Mouse (Mus musculus): ENCODE measurements around the gene Srarp. TPM values are rescaled to one million over a fixed set of nuclear protein-coding genes. Genes with fewer than 3 reads are reported as not detected.
A peak's percentile ranks its signal among the peaks of the same experiment; 100 is the strongest.

Gene Srarp
- polyA plus RNA-seq, 1 experiment from 2014 or later: not detected

DNA sequence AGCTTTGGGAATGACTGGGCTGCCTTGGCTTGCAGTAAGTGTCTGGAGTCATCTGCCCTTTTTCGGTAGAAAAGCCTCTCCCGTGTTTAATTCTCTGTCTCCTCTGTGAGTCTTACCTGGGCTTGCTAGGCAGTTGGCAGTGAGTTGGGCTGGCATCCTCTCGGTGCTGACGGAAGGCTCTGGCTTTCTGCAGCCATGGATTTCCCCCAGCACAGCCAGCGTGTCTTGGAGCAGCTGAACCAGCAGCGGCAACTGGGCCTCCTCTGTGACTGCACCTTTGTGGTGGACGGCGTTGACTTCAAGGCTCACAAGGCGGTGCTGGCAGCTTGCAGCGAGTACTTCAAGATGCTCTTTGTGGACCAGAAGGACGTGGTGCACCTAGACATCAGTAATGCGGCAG, 25.7 kb upstream of the Srarp start:
- no peak overlapping the region for H3K4me3 ChIP-seq (ENCODE audit: low read depth, low read length)
- no peaks in the 10 kb centered on the region for H3K9me3 ChIP-seq (ENCODE audit: control insufficient read depth, low read length)
- peaks cover 53% of the 10 kb centered on the region for H3K36me3 ChIP-seq (ENCODE audit: control insufficient read depth, insufficient read depth, low read length)
- WGBS: 90% methylated on average over 12 of the region's 12 CpGs
- no peaks in the 10 kb centered on the region for H3K27me3 ChIP-seq (replicated peaks; ENCODE audit: control insufficient read depth, insufficient read depth, low read length)
- peaks cover 14% of the 10 kb centered on the region for H3K4me1 ChIP-seq (replicated peaks; ENCODE audit: control insufficient read depth, insufficient read depth, low read length)
- no peak overlapping the region for H3K27ac ChIP-seq (ENCODE audit: low read depth, low read length)
- no peak overlapping the region for H3K4me2 ChIP-seq
- no peak for ATAC-seq (replicated peaks; ENCODE audit: low FRiP score)
- no peak overlapping the region for H3K9ac ChIP-seq (ENCODE audit: low read depth, low read length)
- no peak for DNase-seq (ENCODE audit: low spot score)

- 72% methylated on average over 12 of the region's 12 CpGs for WGBS
- no peak overlapping the region for H3K4me3 ChIP-seq (ENCODE audit: low read depth, low read length)
- H3K9me3 ChIP-seq (ENCODE audit: control insufficient read depth, low read length): no peaks in the 10 kb centered on the region
- no peaks in the 10 kb centered on the region for H3K27me3 ChIP-seq (replicated peaks; ENCODE audit: control insufficient read depth, insufficient read depth, low read length)
- peaks cover 14% of the 10 kb centered on the region for H3K4me1 ChIP-seq (replicated peaks; ENCODE audit: control insufficient read depth, insufficient read depth, low read length)
- no peak overlapping the region for H3K27ac ChIP-seq (ENCODE audit: low read depth, low read length)
- DNase-seq (ENCODE audit: low spot score): no peak
- peaks cover 49% of the 10 kb centered on the region for H3K36me3 ChIP-seq (ENCODE audit: control insufficient read depth, insufficient read depth, low read length)
- no peak overlapping the region for H3K4me2 ChIP-seq
- H3K9ac ChIP-seq (ENCODE audit: low read depth, low read length): no peak overlapping the region
- no peak for ATAC-seq (replicated peaks; ENCODE audit: low FRiP score)
Measured at GRCm38 (mm10) chr4:141461088-141461487, 25.2 kb upstream of the Srarp start.

GRCm38 (mm10) chr4:141460481-141460880, 24.6 kb upstream of the Srarp start:
- Histone ChIP-seq H3K36me3 (ENCODE audit: control insufficient read depth, insufficient read depth, low read length) (peaks cover 43% of the 10 kb centered on the region), H3K9me3 (ENCODE audit: control insufficient read depth, low read length) (no peaks in the 10 kb centered on the region), H3K27ac (ENCODE audit: low read depth, low read length) (no peak overlapping the region), H3K4me3 (ENCODE audit: low read depth, low read length) (no peak overlapping the region), H3K4me2 (no peak overlapping the region), H3K9ac (ENCODE audit: low read depth, low read length) (no peak overlapping the region), H3K4me1 (replicated peaks; ENCODE audit: control insufficient read depth, insufficient read depth, low read length) (peaks cover 14% of the 10 kb centered on the region), H3K27me3 (replicated peaks; ENCODE audit: control insufficient read depth, insufficient read depth, low read length) (no peaks in the 10 kb centered on the region)
- ATAC-seq (replicated peaks; ENCODE audit: low FRiP score) (no peak), DNase-seq (ENCODE audit: low spot score) (no peak)
- WGBS: 81% methylated on average over 4 of the region's 4 CpGs

- no peak overlapping the region for H3K4me3 ChIP-seq (ENCODE audit: low read depth, low read length)
- H3K27ac ChIP-seq (ENCODE audit: low read depth, low read length): no peak overlapping the region
- H3K4me2 ChIP-seq: no peak overlapping the region
- H3K9ac ChIP-seq (ENCODE audit: low read depth, low read length): no peak overlapping the region
- DNase-seq (ENCODE audit: low spot score) (no peak), ATAC-seq (replicated peaks; ENCODE audit: low FRiP score) (no peak)
- WGBS: 87% methylated on average over 9 of the region's 9 CpGs
- H3K27me3 ChIP-seq (replicated peaks; ENCODE audit: control insufficient read depth, insufficient read depth, low read length): no peaks in the 10 kb centered on the region
- peaks cover 14% of the 10 kb centered on the region for H3K4me1 ChIP-seq (replicated peaks; ENCODE audit: control insufficient read depth, insufficient read depth, low read length)
- peaks cover 35% of the 10 kb centered on the region for H3K36me3 ChIP-seq (ENCODE audit: control insufficient read depth, insufficient read depth, low read length)
- no peaks in the 10 kb centered on the region for H3K9me3 ChIP-seq (ENCODE audit: control insufficient read depth, low read length)
Measured at GRCm38 (mm10) chr4:141459766-141460165, 23.9 kb upstream of the Srarp start.

DNA sequence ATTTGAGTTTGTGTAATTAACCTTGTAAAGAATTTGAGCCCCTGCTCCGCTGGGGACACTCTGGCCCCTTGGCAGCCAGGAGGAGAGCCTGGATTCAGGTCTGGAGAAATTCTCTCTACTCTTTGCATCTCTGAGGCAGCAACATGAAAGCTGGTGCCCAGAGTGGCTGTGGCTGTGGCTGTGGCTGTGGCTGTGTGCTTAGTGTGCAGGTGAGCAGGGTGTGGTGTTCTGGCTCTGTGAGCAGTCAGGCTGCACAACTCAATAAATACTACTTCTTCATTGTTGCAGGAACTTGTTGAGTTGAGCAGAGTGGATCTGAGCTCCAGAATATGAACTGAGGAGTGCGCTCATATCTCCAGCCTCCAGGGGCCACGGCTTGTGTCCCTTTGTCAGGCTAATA, 23.0 kb upstream of the Srarp start:
- DNase-seq (ENCODE audit: low spot score) (no peak), ATAC-seq (replicated peaks; ENCODE audit: low FRiP score) (no peak)
- H3K9ac ChIP-seq (ENCODE audit: low read depth, low read length): no peak overlapping the region
- peaks cover 28% of the 10 kb centered on the region for H3K36me3 ChIP-seq (ENCODE audit: control insufficient read depth, insufficient read depth, low read length)
- H3K27me3 ChIP-seq (replicated peaks; ENCODE audit: control insufficient read depth, insufficient read depth, low read length): no peaks in the 10 kb centered on the region
- no peaks in the 10 kb centered on the region for H3K9me3 ChIP-seq (ENCODE audit: control insufficient read depth, low read length)
- H3K4me2 ChIP-seq: no peak overlapping the region
- 79% methylated on average over 3 of the region's 3 CpGs for WGBS
- H3K4me1 ChIP-seq (replicated peaks; ENCODE audit: control insufficient read depth, insufficient read depth, low read length): peaks cover 14% of the 10 kb centered on the region
- H3K4me3 ChIP-seq (ENCODE audit: low read depth, low read length): no peak overlapping the region
- no peak overlapping the region for H3K27ac ChIP-seq (ENCODE audit: low read depth, low read length)

GRCm38 (mm10) chr4:141458236-141458635, 22.3 kb upstream of the Srarp start:
- DNase-seq (ENCODE audit: low spot score): no peak
- no peak overlapping the region for H3K4me2 ChIP-seq

DNA sequence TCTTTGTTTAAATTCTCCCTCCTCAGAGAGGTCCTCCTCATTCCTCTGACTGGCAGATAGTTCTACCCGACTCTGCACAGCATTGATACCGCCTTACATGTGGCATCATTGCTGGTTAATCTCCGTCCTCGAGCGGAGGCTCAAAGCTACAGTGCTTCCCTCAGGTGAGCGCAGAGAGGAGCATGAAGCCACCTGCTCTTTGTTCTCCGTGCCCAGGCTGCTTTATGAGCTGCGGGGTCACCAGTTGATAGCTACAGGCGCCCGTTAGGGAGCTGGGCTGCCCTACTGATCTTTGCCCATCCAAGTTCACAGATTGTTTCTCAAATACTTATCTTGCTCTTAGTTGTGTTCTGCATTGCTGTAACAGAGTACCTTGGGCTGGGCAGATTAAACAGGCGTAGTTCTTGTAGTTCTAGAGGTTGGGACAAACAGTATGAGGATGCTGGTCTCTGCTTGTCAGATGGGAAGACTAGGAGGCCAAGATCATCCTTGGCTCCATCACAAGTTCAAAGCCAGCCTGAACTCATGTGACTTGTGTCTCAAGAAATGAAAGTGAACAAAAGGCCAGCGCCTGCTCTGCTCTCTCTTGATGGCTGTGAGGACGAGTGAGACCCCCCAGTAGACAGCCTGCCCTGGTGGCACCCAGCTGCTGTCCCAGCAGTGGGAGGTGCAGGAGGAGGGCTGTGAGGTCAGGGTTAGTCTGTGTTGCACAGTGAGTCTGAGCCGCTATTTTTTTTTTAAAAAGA, 20.5 kb upstream of the Srarp start:
- Histone ChIP-seq H3K4me3 (ENCODE audit: low read depth, low read length) (no peak overlapping the region), H3K4me1 (replicated peaks; ENCODE audit: control insufficient read depth, insufficient read depth, low read length) (peaks cover 14% of the 10 kb centered on the region), H3K27ac (ENCODE audit: low read depth, low read length) (no peak overlapping the region), H3K36me3 (ENCODE audit: control insufficient read depth, insufficient read depth, low read length) (peaks cover 13% of the 10 kb centered on the region), H3K27me3 (replicated peaks; ENCODE audit: control insufficient read depth, insufficient read depth, low read length) (no peaks in the 10 kb centered on the region), H3K4me2 (no peak overlapping the region), H3K9me3 (ENCODE audit: control insufficient read depth, low read length) (no peaks in the 10 kb centered on the region), H3K9ac (ENCODE audit: low read depth, low read length) (no peak overlapping the region)
- no peak for DNase-seq (ENCODE audit: low spot score)
- ATAC-seq (replicated peaks; ENCODE audit: low FRiP score): no peak
- whole genome bisulfite sequencing: 94% methylated on average over 14 of the region's 14 CpGs

More at GRCm38 (mm10) chr4:141458236-141458635, 22.3 kb upstream of the Srarp start:
- Histone ChIP-seq H3K9me3 (ENCODE audit: control insufficient read depth, low read length) (no peaks in the 10 kb centered on the region), H3K27me3 (replicated peaks; ENCODE audit: control insufficient read depth, insufficient read depth, low read length) (no peaks in the 10 kb centered on the region), H3K4me3 (ENCODE audit: low read depth, low read length) (no peak overlapping the region), H3K36me3 (ENCODE audit: control insufficient read depth, insufficient read depth, low read length) (peaks cover 22% of the 10 kb centered on the region), H3K9ac (ENCODE audit: low read depth, low read length) (no peak overlapping the region), H3K4me1 (replicated peaks; ENCODE audit: control insufficient read depth, insufficient read depth, low read length) (peaks cover 14% of the 10 kb centered on the region), H3K27ac (ENCODE audit: low read depth, low read length) (no peak overlapping the region)
- WGBS: 47% methylated on average over 7 of the region's 7 CpGs
- ATAC-seq (replicated peaks; ENCODE audit: low FRiP score): peak; percentile 41; the same call in 1 of the 2 replicates

- WGBS: 87% methylated on average over 4 of the region's 4 CpGs
- H3K4me1 ChIP-seq (replicated peaks; ENCODE audit: control insufficient read depth, insufficient read depth, low read length): peaks cover 14% of the 10 kb centered on the region
- no peaks in the 10 kb centered on the region for H3K9me3 ChIP-seq (ENCODE audit: control insufficient read depth, low read length)
- H3K4me3 ChIP-seq (ENCODE audit: low read depth, low read length): no peak overlapping the region
- H3K27me3 ChIP-seq (replicated peaks; ENCODE audit: control insufficient read depth, insufficient read depth, low read length): no peaks in the 10 kb centered on the region
- no peak overlapping the region for H3K9ac ChIP-seq (ENCODE audit: low read depth, low read length)
- no peak overlapping the region for H3K27ac ChIP-seq (ENCODE audit: low read depth, low read length)
- peaks cover 10% of the 10 kb centered on the region for H3K36me3 ChIP-seq (ENCODE audit: control insufficient read depth, insufficient read depth, low read length)
- DNase-seq (ENCODE audit: low spot score): no peak
- no peak overlapping the region for H3K4me2 ChIP-seq
- no peak for ATAC-seq (replicated peaks; ENCODE audit: low FRiP score)
Measured at GRCm38 (mm10) chr4:141455526-141455925, 19.6 kb upstream of the Srarp start.

Data from liver, embryonic 11.5 days (tissue).